24 mouse cellular contexts compared by ENCODE assay signal in the genomic region with DNA sequence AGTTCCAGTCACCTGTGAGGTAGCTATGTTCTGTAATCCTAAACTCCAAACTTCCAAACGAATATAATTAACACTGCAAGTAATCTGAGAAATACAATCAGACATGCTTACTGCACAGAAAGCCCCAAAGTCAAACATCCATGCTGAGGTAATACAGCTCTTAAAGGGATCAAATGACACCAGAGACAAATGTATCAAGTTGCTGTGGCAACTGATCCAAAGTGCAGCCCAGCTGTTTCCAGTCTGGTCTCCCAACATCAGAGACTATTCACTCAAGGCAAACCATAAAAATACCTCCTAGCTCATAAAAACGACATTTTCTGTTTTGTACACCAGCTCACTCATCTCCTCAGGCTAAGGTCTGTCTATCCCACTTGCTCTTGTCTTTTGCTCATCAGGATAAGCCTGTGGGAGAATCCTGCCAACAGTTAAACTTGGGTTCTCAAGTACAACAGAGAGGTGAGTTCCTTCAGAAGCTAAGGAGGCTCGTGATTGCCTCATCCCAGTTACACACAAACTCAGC.
DNase-seq lines count a peak whose midpoint lies in the region; ATAC-seq lines count a peak whose summit lies in the region.
"Had no signal": no experiment of that assay in that cellular context is flagged by ENCODE, and none has a peak within 500 bp of the region (broad histone marks: within the 10 kb centered on the region; RNA-seq: fewer than 3 reads in every experiment).

No protein-coding gene starts in this region.

- no peaks in the 10 kb centered on the region for H3K9me3 ChIP-seq in kidney, embryonic 14.5 days (ENCODE audit: control insufficient read depth, low read length)
- no peaks in the 10 kb centered on the region for H3K9me3 ChIP-seq in embryonic facial prominence, embryonic 11.5 days (replicated peaks; ENCODE audit: control insufficient read depth, low read length)
- peaks cover 8% of the 10 kb centered on the region for H3K9me3 ChIP-seq in limb, embryonic 12.5 days
- H3K9me3 ChIP-seq: liver, embryonic 15.5 days had no signal

- H3K36me3 ChIP-seq in kidney, embryonic 14.5 days (ENCODE audit: control insufficient read depth, insufficient read depth, low read length) = no peaks in the 10 kb centered on the region
- H3K36me3 ChIP-seq in embryonic facial prominence, embryonic 11.5 days (replicated peaks; ENCODE audit: control insufficient read depth, insufficient read depth, low read depth, low read length) = no peaks in the 10 kb centered on the region
- H3K36me3 ChIP-seq in limb, embryonic 12.5 days = peaks cover under 1% of the 10 kb centered on the region; the same call in 1 of the 2 replicates
- H3K36me3 ChIP-seq: hindbrain, embryonic 10.5 days; limb, embryonic 15.5 days; liver, embryonic 15.5 days had no signal

- no peak overlapping the region for H3K4me3 ChIP-seq in kidney, embryonic 14.5 days (ENCODE audit: low read length)
- H3K4me3 ChIP-seq in embryonic facial prominence, embryonic 11.5 days (ENCODE audit: low read depth, low read length) = no peak overlapping the region
- H3K4me3 ChIP-seq in limb, embryonic 12.5 days (replicated peaks) = no peak overlapping the region
- H3K4me3 ChIP-seq: erythroblast, embryonic 14.5 days; heart, adult 2 months; hindbrain, embryonic 10.5 days; limb, embryonic 15.5 days; liver, embryonic 15.5 days had no signal

- no peaks in the 10 kb centered on the region for H3K4me1 ChIP-seq in kidney, embryonic 14.5 days (ENCODE audit: control insufficient read depth, insufficient read depth, low read length)
- no peaks in the 10 kb centered on the region for H3K4me1 ChIP-seq in embryonic facial prominence, embryonic 11.5 days (ENCODE audit: control insufficient read depth, insufficient read depth, low read length)
- H3K4me1 ChIP-seq in limb, embryonic 12.5 days (replicated peaks) = peaks cover 17% of the 10 kb centered on the region
- H3K4me1 ChIP-seq: hindbrain, embryonic 10.5 days; liver, embryonic 15.5 days had no signal

- H3K27ac ChIP-seq in kidney, embryonic 14.5 days (ENCODE audit: low read depth, low read length) = no peak overlapping the region
- 0 out of 2 replicates have a peak overlapping the region, but pooled peaks have one; percentile 22 for H3K27ac ChIP-seq in embryonic facial prominence, embryonic 11.5 days (replicated peaks; ENCODE audit: low read depth, low read length)
- H3K27ac ChIP-seq in limb, embryonic 12.5 days = peak overlapping the region; percentile 42; the same call in 1 of the 2 replicates
- H3K27ac ChIP-seq: heart, adult 2 months; hindbrain, embryonic 10.5 days; limb, embryonic 15.5 days; liver, embryonic 15.5 days; stomach, postnatal 0 days had no signal

- no peak overlapping the region for H3K4me2 ChIP-seq in kidney, embryonic 14.5 days (replicated peaks; ENCODE audit: low read depth, low read length)
- no peak overlapping the region for H3K4me2 ChIP-seq in embryonic facial prominence, embryonic 11.5 days (ENCODE audit: low read depth, low read length)
- no peak overlapping the region for H3K4me2 ChIP-seq in limb, embryonic 12.5 days
- H3K4me2 ChIP-seq: limb, embryonic 15.5 days; liver, embryonic 15.5 days had no signal

- WGBS in kidney, embryonic 14.5 days = 3% methylated on average over 3 of the region's 3 CpGs
- 28% methylated on average over 3 of the region's 3 CpGs for WGBS in embryonic facial prominence, embryonic 11.5 days
- WGBS in limb, embryonic 12.5 days = 5% methylated on average over 3 of the region's 3 CpGs

- no peak overlapping the region for H3K9ac ChIP-seq in kidney, embryonic 14.5 days (ENCODE audit: low read depth, low read length)
- H3K9ac ChIP-seq in embryonic facial prominence, embryonic 11.5 days (replicated peaks; ENCODE audit: low read length) = no peak overlapping the region
- H3K9ac ChIP-seq in limb, embryonic 12.5 days (replicated peaks) = no peak overlapping the region
- H3K9ac ChIP-seq: limb, embryonic 15.5 days; liver, embryonic 15.5 days had no signal

- ATAC-seq in kidney, embryonic 14.5 days (ENCODE audit: low FRiP score, low TSS enrichment) = peak; percentile 95
- no peak for ATAC-seq in embryonic facial prominence, embryonic 11.5 days (replicated peaks; ENCODE audit: insufficient number of reproducible peaks, low FRiP score, low TSS enrichment, low read depth)
- peak; percentile 37; the same call in 1 of the 2 replicates for ATAC-seq in limb, embryonic 12.5 days (ENCODE audit: insufficient number of reproducible peaks, insufficient read depth, low FRiP score, low TSS enrichment, low read depth)
- ATAC-seq: CD4-positive, CD25-positive, alpha-beta regulatory T cell, adult 4 months; forebrain, embryonic 14.5 days; Patski had no signal

- H3K27me3 ChIP-seq in kidney, embryonic 14.5 days (ENCODE audit: control insufficient read depth, insufficient read depth, low read length) = no peaks in the 10 kb centered on the region
- H3K27me3 ChIP-seq in embryonic facial prominence, embryonic 11.5 days (ENCODE audit: control insufficient read depth, insufficient read depth, low read length) = no peaks in the 10 kb centered on the region
- no peaks in the 10 kb centered on the region for H3K27me3 ChIP-seq in limb, embryonic 12.5 days
- H3K27me3 ChIP-seq: limb, embryonic 15.5 days; liver, embryonic 15.5 days had no signal

- no peak for DNase-seq in kidney, adult 11 months
- peak; percentile 57 for DNase-seq in embryo, embryonic 10 days (ENCODE audit: low spot score)
- peak; percentile 81 for DNase-seq in embryonic facial prominence, embryonic 11.5 days (ENCODE audit: low spot score)
- no peak for DNase-seq in thymus, postnatal 4 days
- no peak for DNase-seq in spleen, postnatal 36 days (ENCODE audit: low spot score in 2 of 2)
- DNase-seq: adrenal gland, postnatal 10 days; cerebellum, adult 9-10 months; gastrocnemius, postnatal 25 days; heart, adult 2 months; kidney, postnatal 36 days; layer of hippocampus, adult 9-11 months; lung, postnatal 10 days; midbrain, embryonic 14.5 days; right cerebral cortex, postnatal 25 days had no signal

Comparison
In these comparisons a context has a peak if more than half of its experiments do, and no peak if none do; other contexts are left out.
1. DNase-seq: peak in embryo, embryonic 10 days (single experiment) and embryonic facial prominence, embryonic 11.5 days (single experiment); none in kidney, adult 11 months (single experiment), thymus, postnatal 4 days (single experiment) and spleen, postnatal 36 days (0 of 2).